Mouse (Mus musculus): Measurements from ENCODE around the gene Lcn8. TPM values are rescaled to one million over a fixed set of nuclear protein-coding genes. Genes with fewer than 3 reads are reported as not detected.

Lcn8 gene
- not detected in 2 replicates for polyA plus RNA-seq (2014; fragmentation: Nextera tagmentation; extraction: Ambion mirVana)

- ATAC-seq (ENCODE audit: insufficient number of reproducible peaks, insufficient read depth, low FRiP score, low read depth) = no peak
- H3K4me1 ChIP-seq (ENCODE audit: control insufficient read depth in 2 of 2, insufficient read depth in 2 of 2, low read length in 2 of 2) = no peaks in the 10 kb centered on the region
- H3K4me3 ChIP-seq (ENCODE audit: control insufficient read depth in 1 of 2, insufficient read depth in 1 of 2, low read depth in 1 of 2, low read length in 2 of 2) = no peak within 1 kb of the TSS
- no peaks in the 10 kb centered on the region for H3K36me3 ChIP-seq (ENCODE audit: control insufficient read depth, insufficient read depth, low read length)
- no peak within 1 kb of the TSS for H3K9ac ChIP-seq (ENCODE audit: low read length)
- H3K4me2 ChIP-seq (ENCODE audit: low read length) = no peak within 1 kb of the TSS
- H3K27ac ChIP-seq (replicated peaks in 1 of 2; ENCODE audit: control insufficient read depth in 1 of 2, insufficient read depth in 1 of 2, low read depth in 2 of 2, low read length in 2 of 2) = no peak within 1 kb of the TSS
- 0 out of 2 replicates have a peak, but pooled peaks cover 4% of the 10 kb centered on the region for H3K27me3 ChIP-seq (ENCODE audit: control insufficient read depth, insufficient read depth, low read length)
- H3K9me3 ChIP-seq (ENCODE audit: control insufficient read depth, low read length) = no peaks in the 10 kb centered on the region
- WGBS = 73% methylated on average over 2 of the region's 2 CpGs
These were observed at the start of gene Lcn8 for GRCm38 (mm10) chr2:25652902-25653301. TSS of gene Lcn8 (plus strand) at chr2:25653120.

GRCm38 (mm10) chr2:25607761-25608622 lies 44.9 kb upstream of the Lcn8 start, which contains the start of gene Rabl6:
TSS of gene Rabl6 (minus strand) at chr2:25608521.
- Histone ChIP-seq H3K27ac (replicated peaks in 1 of 2; ENCODE audit: control insufficient read depth in 1 of 2, insufficient read depth in 1 of 2, low read depth in 2 of 2, low read length in 2 of 2) (peak within 1 kb of the TSS; percentile 92 to 98), H3K27me3 (ENCODE audit: control insufficient read depth, insufficient read depth, low read length) (no peaks in the 10 kb centered on the region), H3K4me3 (ENCODE audit: control insufficient read depth in 1 of 2, insufficient read depth in 1 of 2, low read depth in 1 of 2, low read length in 2 of 2) (peak within 1 kb of the TSS; percentile 86 to 100), H3K9ac (ENCODE audit: low read length) (peak within 1 kb of the TSS; percentile 95), H3K36me3 (ENCODE audit: control insufficient read depth, insufficient read depth, low read length) (peaks cover 11% of the 10 kb centered on the region; the same call in 1 of the 2 replicates), H3K4me1 (ENCODE audit: control insufficient read depth in 2 of 2, insufficient read depth in 2 of 2, low read length in 2 of 2) (peaks cover 7 to 16% of the 10 kb centered on the region in 2 experiments), H3K9me3 (ENCODE audit: control insufficient read depth, low read length) (no peaks in the 10 kb centered on the region), H3K4me2 (ENCODE audit: low read length) (peak within 1 kb of the TSS; percentile 80)
- under 1% methylated on average over 79 of the region's 80 CpGs for WGBS
- peak; percentile 83 for ATAC-seq (ENCODE audit: insufficient number of reproducible peaks, insufficient read depth, low FRiP score, low read depth)

DNA sequence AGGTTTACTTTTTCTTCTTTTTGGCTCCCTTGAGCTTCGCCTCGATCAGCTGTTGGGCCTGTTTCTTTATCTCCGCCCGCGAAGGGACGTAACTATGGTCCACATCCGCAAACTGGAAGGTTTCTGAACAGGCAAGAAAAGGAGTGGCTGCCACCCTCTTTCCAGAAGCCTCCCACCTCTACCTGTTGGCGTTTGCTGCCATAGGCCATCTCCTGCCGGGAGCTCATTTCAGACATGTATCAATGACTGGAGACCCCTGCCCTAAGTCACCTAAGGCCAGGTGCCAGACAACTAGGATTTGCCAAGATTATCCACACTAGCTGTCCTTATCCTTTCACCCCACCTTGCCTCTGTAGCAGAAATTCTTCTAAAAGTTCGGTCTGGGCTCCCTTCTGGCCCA lies 44.2 kb upstream of the Lcn8 start:
- Histone ChIP-seq H3K9ac (ENCODE audit: low read length) (peak overlapping the region; percentile 95; the same call in 1 of the 2 replicates), H3K4me3 (ENCODE audit: control insufficient read depth in 1 of 2, insufficient read depth in 1 of 2, low read depth in 1 of 2, low read length in 2 of 2) (peak overlapping the region; percentile 86 to 100), H3K27me3 (ENCODE audit: control insufficient read depth, insufficient read depth, low read length) (0 out of 2 replicates have a peak, but pooled peaks cover 5% of the 10 kb centered on the region), H3K4me1 (ENCODE audit: control insufficient read depth in 2 of 2, insufficient read depth in 2 of 2, low read length in 2 of 2) (peaks cover 7 to 16% of the 10 kb centered on the region in 2 experiments), H3K9me3 (ENCODE audit: control insufficient read depth, low read length) (no peaks in the 10 kb centered on the region), H3K36me3 (ENCODE audit: control insufficient read depth, insufficient read depth, low read length) (peaks cover 4% of the 10 kb centered on the region; the same call in 1 of the 2 replicates), H3K4me2 (ENCODE audit: low read length) (peak overlapping the region; percentile 80), H3K27ac (replicated peaks in 1 of 2; ENCODE audit: control insufficient read depth in 1 of 2, insufficient read depth in 1 of 2, low read depth in 2 of 2, low read length in 2 of 2) (peak overlapping the region; percentile 25 to 92; a peak in 1 of 4 replicates)
- WGBS = 66% methylated on average over 10 of the region's 10 CpGs
- ATAC-seq (ENCODE audit: insufficient number of reproducible peaks, insufficient read depth, low FRiP score, low read depth) = no peak

DNA sequence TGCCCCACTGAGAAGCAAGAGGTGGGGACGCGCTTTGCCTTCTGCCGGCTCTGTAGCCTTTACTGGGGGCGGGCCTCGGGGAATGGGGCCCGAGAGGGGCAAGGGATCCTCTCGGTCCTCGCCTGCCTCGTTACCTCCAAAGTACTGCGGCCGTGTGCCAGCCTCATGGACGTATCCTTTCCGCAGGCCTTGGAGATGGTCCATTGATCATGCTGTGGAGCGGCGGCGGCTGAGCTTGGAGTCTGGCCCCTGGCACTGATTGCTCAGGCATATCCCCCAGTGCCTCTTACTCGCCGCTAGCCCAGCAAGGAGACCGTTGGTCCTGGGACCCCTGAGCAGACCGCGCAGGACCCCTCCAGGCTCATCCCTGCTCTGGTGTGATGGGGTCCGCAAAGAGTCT lies 36.5 kb upstream of the Lcn8 start:
- Histone ChIP-seq H3K36me3 (ENCODE audit: control insufficient read depth, insufficient read depth, low read length) (no peaks in the 10 kb centered on the region), H3K4me2 (ENCODE audit: low read length) (peak overlapping the region; percentile 43), H3K27me3 (ENCODE audit: control insufficient read depth, insufficient read depth, low read length) (peaks cover 56% of the 10 kb centered on the region), H3K27ac (replicated peaks in 1 of 2; ENCODE audit: control insufficient read depth in 1 of 2, insufficient read depth in 1 of 2, low read depth in 2 of 2, low read length in 2 of 2) (no peak overlapping the region), H3K4me3 (ENCODE audit: control insufficient read depth in 1 of 2, insufficient read depth in 1 of 2, low read depth in 1 of 2, low read length in 2 of 2) (0 out of 4 replicates have a peak overlapping the region, but pooled peaks of 1 of the 2 experiments have one; percentile 9), H3K4me1 (ENCODE audit: control insufficient read depth in 2 of 2, insufficient read depth in 2 of 2, low read length in 2 of 2) (peaks cover 0 to 3% of the 10 kb centered on the region in 2 experiments; a peak in 2 of 4 replicates), H3K9ac (ENCODE audit: low read length) (no peak overlapping the region), H3K9me3 (ENCODE audit: control insufficient read depth, low read length) (no peaks in the 10 kb centered on the region)
- ATAC-seq (ENCODE audit: insufficient number of reproducible peaks, insufficient read depth, low FRiP score, low read depth) = no peak
- 13% methylated on average over 22 of the region's 22 CpGs for WGBS

- ATAC-seq (ENCODE audit: insufficient number of reproducible peaks, insufficient read depth, low FRiP score, low read depth) = no peak
- Histone ChIP-seq H3K9ac (ENCODE audit: low read length) (no peak within 1 kb of the TSS), H3K36me3 (ENCODE audit: control insufficient read depth, insufficient read depth, low read length) (no peaks in the 10 kb centered on the region), H3K4me3 (ENCODE audit: control insufficient read depth in 1 of 2, insufficient read depth in 1 of 2, low read depth in 1 of 2, low read length in 2 of 2) (no peak within 1 kb of the TSS), H3K27ac (replicated peaks in 1 of 2; ENCODE audit: control insufficient read depth in 1 of 2, insufficient read depth in 1 of 2, low read depth in 2 of 2, low read length in 2 of 2) (no peak within 1 kb of the TSS), H3K4me1 (ENCODE audit: control insufficient read depth in 2 of 2, insufficient read depth in 2 of 2, low read length in 2 of 2) (peaks cover 0 to 7% of the 10 kb centered on the region in 2 experiments; a peak in 2 of 4 replicates), H3K27me3 (ENCODE audit: control insufficient read depth, insufficient read depth, low read length) (peaks cover 56% of the 10 kb centered on the region), H3K4me2 (ENCODE audit: low read length) (peak within 1 kb of the TSS; percentile 43; the same call in 1 of the 2 replicates), H3K9me3 (ENCODE audit: control insufficient read depth, low read length) (no peaks in the 10 kb centered on the region)
- 70% methylated on average over 3 of the region's 3 CpGs for WGBS
These were observed 35.3 kb upstream of the Lcn8 start, which contains the start of gene Ccdc183 for GRCm38 (mm10) chr2:25617578-25617977. TSS of gene Ccdc183 (minus strand) at chr2:25617678.

- no peak overlapping the region for H3K27ac ChIP-seq (replicated peaks in 1 of 2; ENCODE audit: control insufficient read depth in 1 of 2, insufficient read depth in 1 of 2, low read depth in 2 of 2, low read length in 2 of 2)
- H3K4me1 ChIP-seq (ENCODE audit: control insufficient read depth in 2 of 2, insufficient read depth in 2 of 2, low read length in 2 of 2) = peaks cover 0 to 7% of the 10 kb centered on the region in 2 experiments; a peak in 2 of 4 replicates
- no peak overlapping the region for H3K9ac ChIP-seq (ENCODE audit: low read length)
- H3K9me3 ChIP-seq (ENCODE audit: control insufficient read depth, low read length) = no peaks in the 10 kb centered on the region
- WGBS = 71% methylated on average over 6 of the region's 6 CpGs
- H3K27me3 ChIP-seq (ENCODE audit: control insufficient read depth, insufficient read depth, low read length) = peaks cover 38% of the 10 kb centered on the region
- H3K4me2 ChIP-seq (ENCODE audit: low read length) = no peak overlapping the region
- no peak overlapping the region for H3K4me3 ChIP-seq (ENCODE audit: control insufficient read depth in 1 of 2, insufficient read depth in 1 of 2, low read depth in 1 of 2, low read length in 2 of 2)
- no peaks in the 10 kb centered on the region for H3K36me3 ChIP-seq (ENCODE audit: control insufficient read depth, insufficient read depth, low read length)
- no peak for ATAC-seq (ENCODE audit: insufficient number of reproducible peaks, insufficient read depth, low FRiP score, low read depth)
These were observed 32.5 kb upstream of the Lcn8 start for GRCm38 (mm10) chr2:25620386-25620785.

DNA sequence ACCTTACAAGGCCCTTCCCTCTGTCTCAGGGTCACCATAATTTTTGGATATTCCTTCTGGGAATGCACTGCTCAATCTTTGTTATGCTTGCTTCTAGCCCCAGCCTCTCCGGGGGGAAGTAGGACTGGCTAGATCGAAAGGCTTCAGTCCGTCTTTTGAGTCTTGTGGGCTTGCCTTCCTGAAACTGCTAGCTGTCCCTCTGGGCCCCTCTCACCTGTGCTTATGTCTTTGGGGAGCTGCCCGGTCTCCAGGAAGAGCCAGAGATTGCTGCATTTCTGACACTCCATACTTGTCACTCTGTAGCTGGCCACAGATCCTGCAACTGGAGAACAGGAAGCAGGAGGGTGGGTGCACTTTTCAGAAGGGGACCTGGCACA lies 32.1 kb upstream of the Lcn8 start:
- Histone ChIP-seq H3K9me3 (ENCODE audit: control insufficient read depth, low read length) (no peaks in the 10 kb centered on the region), H3K9ac (ENCODE audit: low read length) (0 out of 2 replicates have a peak overlapping the region, but pooled peaks have one; percentile 69), H3K4me2 (ENCODE audit: low read length) (peak overlapping the region; percentile 89), H3K4me1 (ENCODE audit: control insufficient read depth in 2 of 2, insufficient read depth in 2 of 2, low read length in 2 of 2) (peaks cover 0 to 7% of the 10 kb centered on the region in 2 experiments; a peak in 2 of 4 replicates), H3K27ac (replicated peaks in 1 of 2; ENCODE audit: control insufficient read depth in 1 of 2, insufficient read depth in 1 of 2, low read depth in 2 of 2, low read length in 2 of 2) (no peak overlapping the region), H3K36me3 (ENCODE audit: control insufficient read depth, insufficient read depth, low read length) (no peaks in the 10 kb centered on the region), H3K27me3 (ENCODE audit: control insufficient read depth, insufficient read depth, low read length) (peaks cover 34% of the 10 kb centered on the region), H3K4me3 (ENCODE audit: control insufficient read depth in 1 of 2, insufficient read depth in 1 of 2, low read depth in 1 of 2, low read length in 2 of 2) (no peak overlapping the region)
- WGBS = 86% methylated on average over 4 of the region's 4 CpGs
- no peak for ATAC-seq (ENCODE audit: insufficient number of reproducible peaks, insufficient read depth, low FRiP score, low read depth)
